In the genomic region with DNA sequence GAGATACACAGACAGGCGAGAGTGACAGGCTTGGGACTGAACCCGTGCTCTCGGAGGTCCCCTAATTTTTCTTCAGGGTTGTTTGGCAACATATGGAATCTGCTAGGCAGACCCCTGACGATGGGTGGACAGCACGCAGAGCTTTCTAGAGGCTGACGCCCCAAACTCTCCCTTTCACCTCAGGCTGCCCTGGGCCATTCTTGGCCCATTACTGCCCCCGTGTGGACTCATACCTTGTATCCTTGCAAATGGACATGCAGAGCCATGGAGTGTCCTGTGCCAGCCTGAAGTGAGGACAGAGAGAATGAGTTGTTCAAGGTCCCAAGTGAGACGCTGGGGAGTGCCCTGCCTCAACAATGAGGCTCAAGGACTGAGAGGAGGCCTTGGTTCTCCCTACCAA, we compare ENCODE assay signal across 8 mouse cellular contexts. TPM values are rescaled to one million over a fixed set of nuclear protein-coding genes. Genes with fewer than 3 reads are reported as not detected.
DNase-seq lines count a peak whose midpoint lies in the region; ATAC-seq and TF ChIP-seq lines count a peak whose summit lies in the region.

No protein-coding gene starts in this region.

- no peaks in the 10 kb centered on the region for H3K9me3 ChIP-seq in kidney, postnatal 0 days (replicated peaks; ENCODE audit: low read length)

- H3K9ac ChIP-seq in kidney, postnatal 0 days (ENCODE audit: low read depth, low read length) = no peak overlapping the region

- TF ChIP-seq POLR2A in bone marrow macrophage, adult 2 months (IDR thresholded peaks at IDR 0.05; ENCODE audit: borderline replicate concordance, low read depth, low read length) = no peak

- H3K4me2 ChIP-seq in kidney, postnatal 0 days (ENCODE audit: low read length) = no peak overlapping the region

- DNase-seq in cerebellum, adult 11 months = peak; percentile 58
- peak; percentile 83 for DNase-seq in A20 (ENCODE audit: low read depth, low spot score)
- DNase-seq in kidney, postnatal 0 days (ENCODE audit: low spot score) = peak; percentile 85
- peak; percentile 85 for DNase-seq in lung, postnatal 10 days
- DNase-seq in skeletal muscle tissue, adult 2 months (ENCODE audit: low read depth, low spot score) = peak; percentile 48

- no peak overlapping the region for H3K27ac ChIP-seq in bone marrow macrophage, adult 2 months (ENCODE audit: insufficient read depth, low read depth, low read length)
- no peak overlapping the region for H3K27ac ChIP-seq in kidney, postnatal 0 days

- H3K27me3 ChIP-seq in kidney, postnatal 0 days (ENCODE audit: insufficient read depth, low read length) = no peaks in the 10 kb centered on the region

- WGBS in kidney, postnatal 0 days = 26% methylated on average over 8 of the region's 8 CpGs

- peaks cover 7% of the 10 kb centered on the region; the same call in 1 of the 2 replicates for H3K36me3 ChIP-seq in kidney, postnatal 0 days (ENCODE audit: insufficient read depth, low read length)

- TF ChIP-seq CTCF in bone marrow macrophage, adult 2 months (IDR thresholded peaks at IDR 0.05; ENCODE audit: low read depth, low read length) = peak; percentile 65
- peak; percentile 80 for TF ChIP-seq CTCF in kidney, postnatal 0 days (IDR thresholded peaks at IDR 0.05; ENCODE audit: low read depth)

- peaks cover 29% of the 10 kb centered on the region for H3K4me1 ChIP-seq in bone marrow macrophage, adult 2 months (ENCODE audit: control insufficient read depth, insufficient read depth, low read length)
- H3K4me1 ChIP-seq in kidney, postnatal 0 days (replicated peaks; ENCODE audit: insufficient read depth, low read length) = peaks cover 11% of the 10 kb centered on the region; the same call in 1 of the 2 replicates

- no peak for ATAC-seq in cerebellum, adult (ENCODE audit: insufficient number of reproducible peaks, low FRiP score, low TSS enrichment)
- ATAC-seq in erythroblast, adult 5-6 weeks (replicated peaks; ENCODE audit: low FRiP score, poor library complexity, severe bottlenecking) = peak; percentile 50
- ATAC-seq in kidney, postnatal 0 days (replicated peaks; ENCODE audit: low FRiP score, low read depth) = no peak

- no peak overlapping the region for H3K4me3 ChIP-seq in bone marrow macrophage, adult 2 months (ENCODE audit: insufficient read depth, low read length)
- no peak overlapping the region for H3K4me3 ChIP-seq in kidney, postnatal 0 days (replicated peaks; ENCODE audit: low read depth, low read length)

RNA-seq across cellular contexts. Expression of gene Phykpl, which starts 1.8 kb away (rescaled TPM):
- 8.4 and 8.8 TPM in 2 replicates for polyA plus RNA-seq in bone marrow macrophage, adult 2 months (2012; ENCODE audit: insufficient read depth, insufficient read length, missing spikeins)
- 1.3 and 2.1 TPM in 2 replicates for total RNA-seq in erythroblast, adult 5-6 weeks (2015; ENCODE audit: low replicate concordance)
- total RNA-seq in erythroblast, adult 5-6 weeks (2017; ENCODE audit: low replicate concordance) = 3.1 and 5.2 TPM in 2 replicates
- polyA plus RNA-seq in kidney, postnatal 0 days (2015; fragmentation: Nextera tagmentation; extraction: Ambion mirVana) = 24.6 and 26.1 TPM in 2 replicates

RNA-seq across cellular contexts. Expression of gene Hnrnpab, which starts 23.9 kb away (rescaled TPM):
- polyA plus RNA-seq in bone marrow macrophage, adult 2 months (2012; ENCODE audit: insufficient read depth, insufficient read length, missing spikeins) = 144 and 159 TPM in 2 replicates
- total RNA-seq in erythroblast, adult 5-6 weeks (2015; ENCODE audit: low replicate concordance) = 140 and 157 TPM in 2 replicates
- 174 and 180 TPM in 2 replicates for total RNA-seq in erythroblast, adult 5-6 weeks (2017; ENCODE audit: low replicate concordance)
- 293 and 336 TPM in 2 replicates for polyA plus RNA-seq in kidney, postnatal 0 days (2015; fragmentation: Nextera tagmentation; extraction: Ambion mirVana)

RNA-seq across cellular contexts. Expression of gene Nhp2, which starts 36.8 kb away (rescaled TPM):
- 33.9 and 38.8 TPM in 2 replicates for polyA plus RNA-seq in bone marrow macrophage, adult 2 months (2012; ENCODE audit: insufficient read depth, insufficient read length, missing spikeins)
- 7.5 and 27.6 TPM in 2 replicates for total RNA-seq in erythroblast, adult 5-6 weeks (2015; ENCODE audit: low replicate concordance)
- total RNA-seq in erythroblast, adult 5-6 weeks (2017; ENCODE audit: low replicate concordance) = 19.2 and 23.3 TPM in 2 replicates
- 134 and 136 TPM in 2 replicates for polyA plus RNA-seq in kidney, postnatal 0 days (2015; fragmentation: Nextera tagmentation; extraction: Ambion mirVana)

RNA-seq across cellular contexts. Expression of gene Rmnd5b, which starts 53.0 kb away (rescaled TPM):
- polyA plus RNA-seq in bone marrow macrophage, adult 2 months (2012; ENCODE audit: insufficient read depth, insufficient read length, missing spikeins) = 42.4 and 43.7 TPM in 2 replicates
- total RNA-seq in erythroblast, adult 5-6 weeks (2015; ENCODE audit: low replicate concordance) = 17.3 and 18.6 TPM in 2 replicates
- total RNA-seq in erythroblast, adult 5-6 weeks (2017; ENCODE audit: low replicate concordance) = 3.6 and 3.9 TPM in 2 replicates
- polyA plus RNA-seq in kidney, postnatal 0 days (2015; fragmentation: Nextera tagmentation; extraction: Ambion mirVana) = 40.8 and 42.5 TPM in 2 replicates
